Mouse (Mus musculus): ENCODE measurements around the gene Arhgap35. TPM values are rescaled to one million over a fixed set of nuclear protein-coding genes. Genes with fewer than 3 reads are reported as not detected.

Gene Arhgap35
- polyA plus RNA-seq, 1 experiment from 2014 or later: 35.1 TPM

DNA sequence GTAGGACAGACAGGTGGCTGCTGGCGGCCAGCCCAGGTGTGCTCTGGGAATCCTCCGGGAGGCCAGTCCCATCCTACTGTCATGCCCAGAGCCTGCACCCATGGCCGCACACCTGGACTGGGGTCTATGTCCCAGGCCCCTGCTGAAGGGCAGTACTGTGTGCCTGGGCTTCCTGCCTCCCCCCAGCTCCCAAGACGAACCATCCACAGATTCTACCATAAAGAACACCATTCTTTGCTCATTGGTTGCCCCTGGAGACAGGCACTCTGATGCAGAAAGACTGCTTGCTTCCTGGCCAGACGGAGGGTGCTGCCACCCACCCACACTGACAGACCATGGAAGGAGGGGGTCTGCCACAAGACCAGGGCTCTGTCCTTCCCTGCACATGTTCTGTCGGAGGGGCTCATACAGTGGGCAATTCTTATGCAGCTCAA, 115.1 kb downstream of the Arhgap35 start:
- no peak overlapping the region for H3K4me3 ChIP-seq
- 92% methylated on average over 6 of the region's 6 CpGs for whole genome bisulfite sequencing
- H3K9me3 ChIP-seq (replicated peaks): no peaks in the 10 kb centered on the region
- H3K27ac ChIP-seq: no peak overlapping the region
- H3K27me3 ChIP-seq (ENCODE audit: low read depth, poor library complexity, severe bottlenecking): no peaks in the 10 kb centered on the region
- DNase-seq (ENCODE audit: low spot score): no peak
- H3K4me1 ChIP-seq: no peaks in the 10 kb centered on the region
- H3K36me3 ChIP-seq: peaks cover 93% of the 10 kb centered on the region

DNA sequence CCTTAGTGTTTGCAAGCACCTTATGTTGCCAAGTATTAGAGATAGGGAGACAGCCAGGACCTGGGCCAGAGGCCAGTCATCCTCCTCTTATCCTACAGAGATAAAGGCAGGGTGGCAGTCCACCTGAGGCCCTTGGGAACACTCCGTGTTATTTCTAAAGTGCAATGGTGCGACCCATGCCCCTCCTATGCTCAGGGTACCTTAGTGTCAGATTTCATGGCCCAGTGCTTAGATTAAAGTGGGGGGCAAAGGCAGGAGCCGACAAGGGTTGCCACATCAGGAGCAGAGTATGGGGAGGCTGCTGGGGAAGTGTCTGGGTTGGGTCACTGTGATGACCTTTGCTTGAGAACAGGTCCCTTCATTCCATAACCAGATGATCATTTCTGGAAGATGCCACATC, 118.5 kb downstream of the Arhgap35 start:
- peaks cover 8% of the 10 kb centered on the region; the same call in 1 of the 2 replicates for H3K4me1 ChIP-seq
- DNase-seq (ENCODE audit: low spot score): no peak
- WGBS: 95% methylated on average over 3 of the region's 3 CpGs
- H3K27ac ChIP-seq: no peak overlapping the region
- H3K9me3 ChIP-seq (replicated peaks): no peaks in the 10 kb centered on the region
- no peak overlapping the region for H3K4me3 ChIP-seq
- no peaks in the 10 kb centered on the region for H3K27me3 ChIP-seq (ENCODE audit: low read depth, poor library complexity, severe bottlenecking)
- H3K36me3 ChIP-seq: peaks cover 58% of the 10 kb centered on the region

DNA sequence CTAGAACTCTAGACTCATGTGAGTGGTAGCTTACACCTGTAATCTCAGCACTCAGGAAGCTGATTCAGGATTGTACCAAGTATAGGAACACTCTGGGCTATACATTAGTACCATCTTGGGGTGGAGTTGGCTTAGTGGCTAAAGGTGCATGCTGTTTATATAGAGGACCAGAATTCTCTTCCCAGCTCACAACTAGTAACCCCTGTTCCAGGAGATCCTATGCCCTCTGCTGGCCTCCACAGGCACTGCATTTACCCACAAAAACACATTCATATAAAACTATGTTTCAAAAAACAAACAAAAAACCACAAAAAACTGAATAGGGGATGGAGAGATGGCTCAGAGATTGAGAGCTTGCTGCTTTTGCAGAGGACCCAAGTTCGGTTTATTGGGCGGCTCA, 121.4 kb downstream of the Arhgap35 start:
- Histone ChIP-seq H3K27ac (no peak overlapping the region), H3K27me3 (ENCODE audit: low read depth, poor library complexity, severe bottlenecking) (no peaks in the 10 kb centered on the region), H3K36me3 (peaks cover 34% of the 10 kb centered on the region), H3K4me1 (peaks cover 9% of the 10 kb centered on the region; the same call in 1 of the 2 replicates), H3K4me3 (no peak overlapping the region), H3K9me3 (replicated peaks) (no peaks in the 10 kb centered on the region)
- WGBS: 45% methylated on average over 2 of the region's 2 CpGs
- no peak for DNase-seq (ENCODE audit: low spot score)

DNA sequence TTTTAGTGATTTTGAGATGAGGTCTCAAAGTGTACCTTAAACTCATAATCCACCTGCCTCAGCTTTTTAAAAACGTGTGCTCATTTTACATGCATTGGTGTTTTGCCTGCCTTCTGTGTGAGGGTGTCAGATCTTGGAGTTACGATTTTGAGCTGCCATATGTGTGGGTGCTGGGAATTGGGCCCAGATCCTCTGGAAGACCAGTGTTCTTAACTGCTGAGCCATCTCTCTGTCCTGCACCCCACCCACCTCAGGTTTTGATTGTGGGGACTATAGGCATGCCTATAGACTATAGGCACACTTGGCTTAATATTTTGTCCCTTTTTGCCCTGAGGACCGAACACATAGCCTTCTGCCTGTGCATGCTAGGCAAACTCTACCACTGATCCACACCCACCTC, 122.6 kb downstream of the Arhgap35 start:
- Histone ChIP-seq H3K27me3 (ENCODE audit: low read depth, poor library complexity, severe bottlenecking) (no peaks in the 10 kb centered on the region), H3K36me3 (peaks cover 23% of the 10 kb centered on the region), H3K9me3 (replicated peaks) (no peaks in the 10 kb centered on the region), H3K4me1 (peaks cover 9% of the 10 kb centered on the region; the same call in 1 of the 2 replicates), H3K4me3 (no peak overlapping the region), H3K27ac (no peak overlapping the region)
- DNase-seq (ENCODE audit: low spot score): no peak
- WGBS: 64% methylated on average over 3 of the region's 3 CpGs

DNA sequence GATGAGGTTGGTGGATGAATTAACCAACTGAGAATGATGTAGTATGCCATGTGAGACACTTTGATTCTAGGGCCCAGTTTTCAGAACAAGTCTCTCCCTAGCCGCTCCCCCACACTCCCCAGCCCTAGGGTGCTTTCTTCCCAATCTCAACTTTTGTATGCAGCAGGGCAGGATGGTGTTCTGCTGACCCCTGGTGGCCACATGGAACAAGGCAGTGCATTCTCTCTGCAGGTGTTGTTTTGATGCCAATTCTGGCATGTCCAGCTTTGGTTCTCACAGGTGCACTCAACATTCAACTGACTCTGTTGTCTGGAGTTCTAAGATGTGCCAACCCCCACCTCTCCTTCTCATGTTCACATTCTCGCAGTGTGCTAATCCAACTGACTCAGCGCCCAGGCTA, 123.0 kb downstream of the Arhgap35 start:
- peak; percentile 83 for DNase-seq (ENCODE audit: low spot score)
- no peak overlapping the region for H3K27ac ChIP-seq
- 34% methylated on average over 3 of the region's 3 CpGs for WGBS

DNA sequence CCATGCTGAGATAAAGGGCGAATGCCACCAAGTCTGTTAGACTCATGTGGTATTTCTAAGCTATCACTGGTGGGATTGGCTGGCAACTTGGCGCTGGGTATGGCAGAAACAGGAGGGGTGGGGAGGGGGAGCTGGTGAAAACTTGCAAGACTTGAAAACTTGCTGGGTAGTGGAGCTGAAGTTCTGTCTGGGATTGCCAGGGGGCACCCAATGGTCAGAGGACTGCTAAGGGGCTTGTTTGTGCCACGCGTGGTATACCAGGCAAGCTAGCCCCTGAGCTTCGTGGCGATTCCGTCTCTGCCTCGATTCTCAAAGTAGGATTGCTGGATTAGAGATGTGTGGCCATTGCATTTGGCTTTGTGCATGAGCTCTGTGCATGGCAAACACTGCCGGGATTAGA, 124.8 kb downstream of the Arhgap35 start:
- no peak for DNase-seq (ENCODE audit: low spot score)
- WGBS: 88% methylated on average over 9 of the region's 9 CpGs
- H3K27me3 ChIP-seq (ENCODE audit: low read depth, poor library complexity, severe bottlenecking): no peaks in the 10 kb centered on the region
- H3K9me3 ChIP-seq (replicated peaks): no peaks in the 10 kb centered on the region
- no peak overlapping the region for H3K4me3 ChIP-seq
- H3K27ac ChIP-seq: no peak overlapping the region
- H3K36me3 ChIP-seq: peaks cover under 1% of the 10 kb centered on the region; the same call in 1 of the 2 replicates
- peaks cover 9% of the 10 kb centered on the region; the same call in 1 of the 2 replicates for H3K4me1 ChIP-seq

More for the DNA sequence above, 123.0 kb downstream of the Arhgap35 start:
- no peaks in the 10 kb centered on the region for H3K27me3 ChIP-seq (ENCODE audit: low read depth, poor library complexity, severe bottlenecking)
- H3K4me1 ChIP-seq: peaks cover 9% of the 10 kb centered on the region; the same call in 1 of the 2 replicates
- H3K4me3 ChIP-seq: no peak overlapping the region
- H3K36me3 ChIP-seq: peaks cover 18% of the 10 kb centered on the region
- no peaks in the 10 kb centered on the region for H3K9me3 ChIP-seq (replicated peaks)

DNA sequence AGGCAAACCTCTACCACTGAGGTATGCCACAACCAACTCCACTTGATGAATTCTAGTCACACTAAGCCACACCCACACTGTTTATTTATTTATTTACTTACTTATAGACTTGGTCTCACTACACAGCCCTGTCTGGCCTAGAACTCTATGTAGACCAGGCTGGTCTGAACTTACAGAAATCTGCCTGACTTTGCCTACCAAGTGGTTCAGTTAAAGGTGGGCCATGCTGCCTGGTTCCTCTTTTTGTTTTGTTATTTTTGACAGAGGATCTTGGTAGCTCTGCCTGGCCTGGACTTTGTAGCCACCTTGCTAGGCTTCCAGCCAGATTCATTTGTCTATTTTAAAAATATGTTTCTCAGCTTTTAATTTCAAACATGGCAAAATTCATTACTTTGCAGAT, 126.0 kb downstream of the Arhgap35 start:
- DNase-seq (ENCODE audit: low spot score): no peak
- H3K27ac ChIP-seq: no peak overlapping the region
- H3K27me3 ChIP-seq (ENCODE audit: low read depth, poor library complexity, severe bottlenecking): no peaks in the 10 kb centered on the region
- H3K4me1 ChIP-seq: peaks cover 4% of the 10 kb centered on the region; the same call in 1 of the 2 replicates
- H3K9me3 ChIP-seq (replicated peaks): no peaks in the 10 kb centered on the region
- no peaks in the 10 kb centered on the region for H3K36me3 ChIP-seq
- no peak overlapping the region for H3K4me3 ChIP-seq

DNA sequence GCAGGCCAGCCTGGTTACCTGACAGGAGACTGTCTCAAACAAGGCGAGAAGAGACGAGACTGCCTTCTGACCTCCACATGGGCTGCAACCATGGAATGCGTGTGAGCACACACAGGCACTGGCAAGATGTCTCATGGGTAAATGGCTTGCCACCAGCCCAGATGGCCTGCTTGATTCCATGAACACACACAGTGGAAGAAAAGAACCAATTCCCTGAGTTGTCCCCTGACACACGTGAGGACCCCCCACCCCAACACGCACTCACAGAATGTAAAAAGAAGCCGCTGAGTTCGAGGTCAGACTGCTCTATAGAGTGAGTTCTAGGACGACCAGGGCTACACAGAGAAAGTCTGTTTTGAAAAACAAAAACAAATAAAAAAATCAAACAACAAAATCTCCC, 137.2 kb downstream of the Arhgap35 start, which contains the start of gene Npas1:
Npas1 (minus strand) TSS at position 101 of the 400 bp plus-strand sequence.
- Histone ChIP-seq H3K36me3 (no peaks in the 10 kb centered on the region), H3K9me3 (replicated peaks) (no peaks in the 10 kb centered on the region), H3K27me3 (ENCODE audit: low read depth, poor library complexity, severe bottlenecking) (peaks cover 68% of the 10 kb centered on the region), H3K4me1 (peaks cover 28% of the 10 kb centered on the region), H3K27ac (no peak within 1 kb of the TSS), H3K4me3 (peak within 1 kb of the TSS; percentile 40)
- WGBS: 89% methylated on average over 8 of the region's 8 CpGs
- DNase-seq (ENCODE audit: low spot score): no peak

DNA sequence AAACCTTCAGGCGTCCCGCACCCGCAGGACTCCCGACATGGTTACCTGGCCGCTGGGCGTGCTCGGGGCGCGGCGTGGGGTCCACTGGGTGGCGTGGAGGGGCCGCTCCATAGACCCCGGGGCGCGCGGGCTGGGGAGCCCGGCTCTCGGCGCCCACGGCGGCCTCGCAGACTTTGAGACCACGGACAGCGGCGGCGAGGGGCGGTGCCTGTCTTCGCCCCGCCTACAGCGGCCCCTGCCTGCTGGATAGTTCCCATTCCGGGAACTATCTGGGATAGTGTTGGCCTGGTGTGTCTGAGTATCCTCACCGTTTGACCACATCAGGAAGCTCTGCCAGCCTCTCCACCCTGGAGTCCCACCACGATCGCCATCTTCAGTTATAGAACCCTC, 138.2 kb downstream of the Arhgap35 start:
- no peak overlapping the region for H3K27ac ChIP-seq
- peaks cover 79% of the 10 kb centered on the region for H3K27me3 ChIP-seq (ENCODE audit: low read depth, poor library complexity, severe bottlenecking)
- WGBS: under 1% methylated on average over 34 of the region's 34 CpGs
- H3K9me3 ChIP-seq (replicated peaks): no peaks in the 10 kb centered on the region
- H3K4me3 ChIP-seq: peak overlapping the region; percentile 40
- no peaks in the 10 kb centered on the region for H3K36me3 ChIP-seq
- peaks cover 31% of the 10 kb centered on the region for H3K4me1 ChIP-seq
- peak; percentile 53 for DNase-seq (ENCODE audit: low spot score)

DNA sequence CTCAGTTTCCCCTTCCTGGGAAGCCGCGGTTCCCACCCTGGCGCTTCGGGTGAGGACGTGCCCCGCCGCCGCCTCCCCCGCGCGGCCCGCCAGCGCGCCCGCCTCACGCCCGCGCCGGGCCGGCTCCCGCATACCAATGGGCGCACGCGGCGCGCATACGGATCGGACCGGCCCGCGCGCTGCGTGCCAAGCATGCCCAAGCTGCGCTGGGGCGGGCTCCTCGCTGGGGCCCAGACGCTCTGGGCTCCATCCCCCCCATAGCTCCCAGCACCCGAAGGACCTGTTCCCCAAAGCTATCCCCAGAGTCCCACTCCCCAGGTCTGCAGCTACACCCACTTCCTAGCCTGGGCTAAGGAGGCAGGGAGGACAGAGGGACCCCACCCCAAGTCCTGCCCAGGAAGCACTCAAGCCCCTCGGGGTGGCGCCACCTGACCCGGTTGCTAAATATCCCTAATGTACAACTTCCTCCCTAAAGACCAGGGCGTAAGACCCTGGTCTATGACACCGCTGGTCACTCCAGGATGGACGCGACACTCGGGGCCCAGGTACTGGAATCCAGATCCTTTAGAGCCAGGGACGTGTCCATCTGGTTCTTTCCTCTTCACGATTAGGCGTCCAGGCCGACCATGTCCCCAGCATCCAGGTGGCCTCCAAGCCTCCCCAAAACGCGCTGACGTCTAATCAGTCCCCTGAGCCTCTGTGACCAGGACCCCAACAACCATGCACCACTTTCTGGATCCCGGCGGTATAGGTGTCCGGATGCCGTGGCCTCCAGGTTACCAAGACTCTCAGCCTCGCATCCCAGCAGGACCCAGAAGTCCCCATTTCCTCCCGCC, 138.8 kb downstream of the Arhgap35 start:
- no peak overlapping the region for H3K27ac ChIP-seq
- peaks cover 31% of the 10 kb centered on the region for H3K4me1 ChIP-seq
- H3K9me3 ChIP-seq (replicated peaks): no peaks in the 10 kb centered on the region
- no peaks in the 10 kb centered on the region for H3K36me3 ChIP-seq
- H3K27me3 ChIP-seq (ENCODE audit: low read depth, poor library complexity, severe bottlenecking): peaks cover 85% of the 10 kb centered on the region
- H3K4me3 ChIP-seq: peak overlapping the region; percentile 40
- WGBS: 1% methylated on average over 59 of the region's 59 CpGs
- DNase-seq (ENCODE audit: low spot score): no peak

DNA sequence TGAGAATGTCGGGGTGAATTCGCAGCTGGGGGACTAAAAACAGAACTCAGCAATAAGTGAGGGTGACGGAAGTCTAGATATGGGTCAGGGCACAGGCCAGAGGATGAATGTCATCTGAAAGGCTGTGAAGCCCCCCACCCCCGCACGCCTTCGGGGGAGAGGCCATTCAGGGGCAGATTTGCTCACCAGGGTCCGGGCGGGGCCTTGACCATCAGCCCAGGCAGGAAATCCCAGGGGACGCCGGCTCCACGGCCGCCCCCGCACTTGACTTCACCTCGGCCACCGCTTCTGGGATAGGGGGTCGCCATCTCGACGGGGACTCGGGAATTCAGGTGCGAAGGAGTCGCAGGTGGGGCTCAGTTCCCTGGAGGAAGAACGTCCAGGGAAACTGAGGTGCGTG, 139.5 kb downstream of the Arhgap35 start:
- 5% methylated on average over 23 of the region's 23 CpGs for WGBS
- peaks cover 31% of the 10 kb centered on the region for H3K4me1 ChIP-seq

DNA sequence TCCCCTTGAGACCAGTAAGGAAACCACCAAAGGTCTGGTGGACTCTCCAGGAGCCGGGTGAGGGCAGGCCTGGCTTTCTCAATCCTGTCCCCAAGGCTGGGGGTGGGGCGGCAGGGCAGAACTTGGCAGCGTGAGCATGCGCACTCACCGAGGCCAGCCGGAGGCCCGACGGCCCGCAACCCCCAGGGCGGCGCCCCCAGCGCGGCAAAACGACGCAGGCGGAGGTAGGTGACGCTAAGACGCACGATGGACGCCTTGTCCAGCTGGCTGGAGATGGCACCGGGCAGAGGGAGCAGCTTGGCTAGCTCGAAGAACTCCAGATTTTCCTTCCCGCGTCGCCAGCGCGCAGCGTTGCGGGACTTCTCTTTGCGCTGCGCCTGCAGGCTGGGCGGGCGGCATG, 140.3 kb downstream of the Arhgap35 start:
- peaks cover 31% of the 10 kb centered on the region for H3K4me1 ChIP-seq
- DNase-seq (ENCODE audit: low spot score): peak; percentile 56
- H3K27me3 ChIP-seq (ENCODE audit: low read depth, poor library complexity, severe bottlenecking): peaks cover 95% of the 10 kb centered on the region
- H3K27ac ChIP-seq: no peak overlapping the region
- no peaks in the 10 kb centered on the region for H3K9me3 ChIP-seq (replicated peaks)
- WGBS: 4% methylated on average over 33 of the region's 33 CpGs
- peak overlapping the region; percentile 43 for H3K4me3 ChIP-seq
- H3K36me3 ChIP-seq: no peaks in the 10 kb centered on the region

More for the DNA sequence above, 139.5 kb downstream of the Arhgap35 start:
- DNase-seq (ENCODE audit: low spot score): no peak
- Histone ChIP-seq H3K27me3 (ENCODE audit: low read depth, poor library complexity, severe bottlenecking) (peaks cover 91% of the 10 kb centered on the region), H3K27ac (no peak overlapping the region), H3K36me3 (no peaks in the 10 kb centered on the region), H3K9me3 (replicated peaks) (no peaks in the 10 kb centered on the region), H3K4me3 (peak overlapping the region; percentile 40)

DNA sequence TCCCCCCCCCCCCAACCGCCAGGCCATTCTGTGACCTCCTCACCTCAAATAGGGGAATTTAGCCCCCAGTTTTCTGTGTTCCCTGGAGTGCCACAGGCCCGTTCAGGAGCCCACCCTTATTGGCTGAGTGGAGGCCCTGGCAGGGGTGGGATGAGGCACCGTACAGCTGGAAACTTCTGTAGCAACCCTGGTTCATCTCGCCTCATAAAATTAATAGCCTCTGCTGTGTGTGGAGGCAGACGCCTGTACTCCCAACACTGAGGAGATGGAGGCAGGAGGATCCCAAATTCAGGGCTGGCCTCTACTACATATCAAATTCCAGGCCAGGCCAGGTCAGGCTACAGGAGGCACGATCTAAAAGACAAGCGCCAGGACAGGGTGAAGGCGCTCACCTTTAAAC, 140.9 kb downstream of the Arhgap35 start:
- Histone ChIP-seq H3K36me3 (no peaks in the 10 kb centered on the region), H3K27ac (no peak overlapping the region), H3K9me3 (replicated peaks) (no peaks in the 10 kb centered on the region), H3K27me3 (ENCODE audit: low read depth, poor library complexity, severe bottlenecking) (peaks cover 98% of the 10 kb centered on the region), H3K4me3 (no peak overlapping the region), H3K4me1 (peaks cover 31% of the 10 kb centered on the region)
- WGBS: 52% methylated on average over 8 of the region's 8 CpGs
- no peak for DNase-seq (ENCODE audit: low spot score)
